Mouse (Mus musculus) MEL (cell line): ENCODE measurements around the gene Bmp2. TPM values are rescaled to one million over a fixed set of nuclear protein-coding genes. Genes with fewer than 3 reads are reported as not detected.

ENCODE experiments used
- DNase-seq: peaks from one replicate; pipeline ENCODE4 v3.0.0; 2011; ENCODE audit warnings: low read depth, low spot score
- H3K27ac ChIP-seq: 2 replicates; pipeline ENCODE4 v1.5.1; 2012; ENCODE audit warnings: low read depth, mild to moderate bottlenecking, control low read depth, low read length, moderate library complexity; ENCODE audit not compliant: control insufficient read depth
- H3K27me3 ChIP-seq, 2 experiments: fragments of 150-350 bp in 1 of 2; sonication (generic) in 1 of 2; 2 replicates each; pipeline ENCODE4 v1.6.1; 2012; ENCODE audit warnings: low read length in 2 of 2, mild to moderate bottlenecking in 2 of 2, improper control_type of control experiment in 1 of 2, moderate library complexity in 1 of 2; ENCODE audit not compliant: insufficient read depth in 2 of 2, control insufficient read depth in 1 of 2
- H3K36me3 ChIP-seq, 2 experiments: 2 replicates each; pipeline ENCODE4 v1.6.1; 2012 to 2014; ENCODE audit warnings: low read length in 2 of 2, improper control_type of control experiment in 1 of 2, inconsistent platforms in 1 of 2, mild to moderate bottlenecking in 1 of 2; ENCODE audit not compliant: insufficient read depth in 2 of 2, control insufficient read depth in 1 of 2
- H3K4me1 ChIP-seq, 2 experiments: fragments of 150-350 bp in 1 of 2; sonication (generic) in 1 of 2; 2 replicates each; pipeline ENCODE4 v1.6.1; 2012; ENCODE audit warnings: low read length in 2 of 2, improper control_type of control experiment in 1 of 2, mild to moderate bottlenecking in 1 of 2; ENCODE audit not compliant: insufficient read depth in 2 of 2, control insufficient read depth in 1 of 2
- H3K4me3 ChIP-seq, 2 experiments: fragments of 150-350 bp in 1 of 2; sonication (generic) in 1 of 2; 2 replicates each; pipeline ENCODE4 v1.5.1; 2012; ENCODE audit warnings: low read depth in 2 of 2, low read length in 2 of 2, mild to moderate bottlenecking in 2 of 2, moderate library complexity in 2 of 2, control low read depth in 1 of 2, improper control_type of control experiment in 1 of 2; ENCODE audit not compliant: control insufficient read depth in 1 of 2, insufficient read depth in 1 of 2
- H3K79me2 ChIP-seq: 2 replicates; pipeline ENCODE4 v1.6.1; 2012; ENCODE audit warnings: mild to moderate bottlenecking, low read length, moderate library complexity; ENCODE audit not compliant: control insufficient read depth, poor library complexity, insufficient read depth
- H3K9ac ChIP-seq: 2 replicates; pipeline ENCODE4 v1.6.1; 2012; ENCODE audit warnings: low read depth, mild to moderate bottlenecking, control low read depth, low read length, moderate library complexity; ENCODE audit not compliant: control insufficient read depth, poor library complexity, severe bottlenecking
- H3K9me3 ChIP-seq: fragments of 150-350 bp; sonication (generic); replicated peaks from 2 replicates; pipeline ENCODE4 v1.6.1; 2012; ENCODE audit warnings: mild to moderate bottlenecking, low read length, improper control_type of control experiment, moderate library complexity; ENCODE audit not compliant: insufficient read depth
- CHD2 ChIP-seq: IDR thresholded peaks from 2 replicates; pipeline ENCODE4 v1.6.1; 2011; ENCODE audit warnings: low read length, improper control_type of control experiment
- CTCF ChIP-seq, 3 experiments: IDR thresholded peaks in 2 of 3; conservative IDR thresholded peaks in 1 of 3; 2 replicates each; pipeline ENCODE4 v1.5.1; 2011 to 2012; ENCODE audit warnings: low read length in 3 of 3, low read depth in 2 of 3, mild to moderate bottlenecking in 2 of 3, improper control_type of control experiment in 1 of 3, inconsistent platforms in 1 of 3, mixed read lengths in 1 of 3, moderate library complexity in 1 of 3; ENCODE audit not compliant: control insufficient read depth in 1 of 3, insufficient read depth in 1 of 3, poor library complexity in 1 of 3, severe bottlenecking in 1 of 3
- ELF1 ChIP-seq: IDR thresholded peaks from 2 replicates; pipeline ENCODE4 v1.6.1; 2014; ENCODE audit warnings: low read depth, mild to moderate bottlenecking, inconsistent platforms, low read length, improper control_type of control experiment, moderate library complexity
- EP300 ChIP-seq, 2 experiments: IDR thresholded peaks; 2 replicates each; pipeline ENCODE4 v1.6.1; 2011; ENCODE audit warnings: improper control_type of control experiment in 2 of 2, low read length in 2 of 2, low read depth in 1 of 2, mild to moderate bottlenecking in 1 of 2
- ETS1 ChIP-seq: IDR thresholded peaks from 2 replicates; pipeline ENCODE4 v1.6.1; 2012; ENCODE audit warnings: low read depth, mild to moderate bottlenecking, inconsistent platforms, low read length, improper control_type of control experiment, moderate library complexity
- GABPA ChIP-seq: IDR thresholded peaks from 2 replicates; pipeline ENCODE4 v1.6.1; 2012; ENCODE audit warnings: low read depth, mild to moderate bottlenecking, inconsistent platforms, low read length, improper control_type of control experiment, moderate library complexity
- GATA1 ChIP-seq: IDR thresholded peaks from 2 replicates; pipeline ENCODE4 v1.6.1; 2011; ENCODE audit warnings: low read depth, low read length, improper control_type of control experiment
- HCFC1 ChIP-seq: IDR thresholded peaks from 2 replicates; pipeline ENCODE4 v1.6.1; 2012; ENCODE audit warnings: low read depth, mild to moderate bottlenecking, inconsistent platforms, low read length, improper control_type of control experiment, moderate library complexity
- MAFK ChIP-seq: IDR thresholded peaks from 2 replicates; pipeline ENCODE4 v1.6.1; 2011; ENCODE audit warnings: low read depth, mild to moderate bottlenecking, low read length, improper control_type of control experiment, borderline replicate concordance
- MAX ChIP-seq: IDR thresholded peaks from 2 replicates; pipeline ENCODE4 v1.6.1; 2011; ENCODE audit warnings: low read length, improper control_type of control experiment
- MAZ ChIP-seq: IDR thresholded peaks from 2 replicates; pipeline ENCODE4 v1.6.1; 2012; ENCODE audit warnings: low read depth, mild to moderate bottlenecking, inconsistent platforms, low read length, improper control_type of control experiment
- MXI1 ChIP-seq: IDR thresholded peaks from 2 replicates; pipeline ENCODE4 v1.6.1; 2011; ENCODE audit warnings: mild to moderate bottlenecking, low read depth, low read length, improper control_type of control experiment
- MYC ChIP-seq: IDR thresholded peaks from 2 replicates; pipeline ENCODE4 v1.6.1; 2011; ENCODE audit warnings: low read depth, mild to moderate bottlenecking, low read length, improper control_type of control experiment, moderate library complexity
- NELFE ChIP-seq: IDR thresholded peaks from 2 replicates; pipeline ENCODE4 v1.6.1; 2011; ENCODE audit warnings: low read depth, low read length, improper control_type of control experiment
- NRF1 ChIP-seq: IDR thresholded peaks from 2 replicates; pipeline ENCODE4 v1.6.1; 2014; ENCODE audit warnings: low read depth, mild to moderate bottlenecking, inconsistent platforms, low read length, improper control_type of control experiment, moderate library complexity; ENCODE audit not compliant: poor library complexity, insufficient read depth, severe bottlenecking
- POLR2AphosphoS2 ChIP-seq: IDR thresholded peaks from 2 replicates; pipeline ENCODE4 v1.6.1; 2011; ENCODE audit warnings: low read length, improper control_type of control experiment
- POLR2AphosphoS5 ChIP-seq: IDR thresholded peaks from 2 replicates; pipeline ENCODE4 v1.6.1; 2012; ENCODE audit warnings: low read depth, borderline replicate concordance, mild to moderate bottlenecking, inconsistent platforms, low read length, moderate library complexity, mixed read lengths
- SMC3 ChIP-seq: IDR thresholded peaks from 2 replicates; pipeline ENCODE4 v1.6.1; 2011; ENCODE audit warnings: low read depth, low read length, improper control_type of control experiment
- TAL1 ChIP-seq: IDR thresholded peaks from 2 replicates; pipeline ENCODE4 v1.6.1; 2012; ENCODE audit warnings: mild to moderate bottlenecking, inconsistent platforms, low read length, moderate library complexity, mixed read lengths
- TBP ChIP-seq: IDR thresholded peaks from 2 replicates; pipeline ENCODE4 v1.8.0; 2011; ENCODE audit warnings: low read depth, low read length, improper control_type of control experiment
- UBTF ChIP-seq: IDR thresholded peaks from 2 replicates; pipeline ENCODE4 v1.6.1; 2012; ENCODE audit warnings: low read depth, mild to moderate bottlenecking, inconsistent platforms, low read length, improper control_type of control experiment, moderate library complexity, borderline replicate concordance; ENCODE audit not compliant: insufficient read depth
- USF1 ChIP-seq: IDR thresholded peaks from 2 replicates; pipeline ENCODE4 v1.6.1; 2014; ENCODE audit warnings: low read depth, mild to moderate bottlenecking, inconsistent platforms, low read length, improper control_type of control experiment, moderate library complexity
- USF2 ChIP-seq, 2 experiments: IDR thresholded peaks; 2 replicates each; pipeline ENCODE4 v1.6.1; 2011 to 2012; ENCODE audit warnings: improper control_type of control experiment in 2 of 2, low read length in 2 of 2, borderline replicate concordance in 1 of 2, inconsistent platforms in 1 of 2, low read depth in 1 of 2, mild to moderate bottlenecking in 1 of 2; ENCODE audit not compliant: insufficient read depth in 1 of 2
- ZC3H11A ChIP-seq: IDR thresholded peaks from 2 replicates; pipeline ENCODE4 v1.6.1; 2012; ENCODE audit warnings: low read depth, mild to moderate bottlenecking, inconsistent platforms, low read length, improper control_type of control experiment
- ZKSCAN1 ChIP-seq: IDR thresholded peaks from 2 replicates; pipeline ENCODE4 v1.6.1; 2012; ENCODE audit warnings: low read depth, mild to moderate bottlenecking, inconsistent platforms, low read length, improper control_type of control experiment, moderate library complexity
- ZNF384 ChIP-seq: IDR thresholded peaks from 2 replicates; pipeline ENCODE4 v1.6.1; 2012; ENCODE audit warnings: low read depth, mild to moderate bottlenecking, inconsistent platforms, low read length, improper control_type of control experiment
- polyA plus RNA-seq, 2 experiments: library from polyadenylated mRNA; stranded (reverse) in 1 of 2; unstranded in 1 of 2; fragments of >175 nt in 1 of 2; fragments of >200 nt in 1 of 2; gene quantifications; 2 replicates each; pipeline versions ENCODE4 v1.2.1 to v1.2.4; 2012; ENCODE audit warnings: low replicate concordance in 2 of 2, low read depth in 1 of 2; ENCODE audit not compliant: insufficient read length in 2 of 2, insufficient read depth in 1 of 2, missing spikeins in 1 of 2
- total RNA-seq: library from RNA; depleted of rRNA; stranded (reverse); fragments of 300-350 nt; gene quantifications from 2 replicates; pipeline ENCODE4 v1.2.3, GENCODE M21; 2012

The Bmp2 gene
- total and polyA plus RNA-seq, 3 experiments, result not detected

GRCm38 (mm10) chr2:133517867-133518266 is 34.1 kb upstream of the Bmp2 start:
- TF ChIP-seq SMC3 (no peak), ZNF384 (no peak), EP300 (IDR thresholded peaks at IDR 0.05; ENCODE audit: low read depth in 1 of 2, low read length in 2 of 2) (no peak), CHD2 (no peak), MXI1 (no peak), USF1 (no peak), ZKSCAN1 (no peak), POLR2AphosphoS5 (no peak), MAX (no peak)
- Histone ChIP-seq H3K79me2 (no peaks in the 10 kb centered on the region), H3K4me1 (no peaks in the 10 kb centered on the region), H3K27ac (no peak overlapping the region), H3K27me3 (no peaks in the 10 kb centered on the region), H3K4me3 (no peak overlapping the region), H3K9me3 (no peaks in the 10 kb centered on the region), H3K9ac (no peak overlapping the region), H3K36me3 (no peaks in the 10 kb centered on the region)
- DNase-seq, result no peak

- H3K4me3 ChIP-seq, result no peak overlapping the region
- no peaks in the 10 kb centered on the region for H3K27me3 ChIP-seq
- H3K4me1 ChIP-seq, result no peaks in the 10 kb centered on the region
- no peak overlapping the region for H3K9ac ChIP-seq
- no peaks in the 10 kb centered on the region for H3K9me3 ChIP-seq
- H3K79me2 ChIP-seq, result no peaks in the 10 kb centered on the region
- no peak overlapping the region for H3K27ac ChIP-seq
- no peak for TF ChIP-seq ETS1
- no peak for TF ChIP-seq GATA1
- TF ChIP-seq, all 39 proteins: peak for 0
- DNase-seq, result no peak
- no peaks in the 10 kb centered on the region for H3K36me3 ChIP-seq
Observed at GRCm38 (mm10) chr2:133521193-133521592, 30.8 kb upstream of the Bmp2 start.

DNA sequence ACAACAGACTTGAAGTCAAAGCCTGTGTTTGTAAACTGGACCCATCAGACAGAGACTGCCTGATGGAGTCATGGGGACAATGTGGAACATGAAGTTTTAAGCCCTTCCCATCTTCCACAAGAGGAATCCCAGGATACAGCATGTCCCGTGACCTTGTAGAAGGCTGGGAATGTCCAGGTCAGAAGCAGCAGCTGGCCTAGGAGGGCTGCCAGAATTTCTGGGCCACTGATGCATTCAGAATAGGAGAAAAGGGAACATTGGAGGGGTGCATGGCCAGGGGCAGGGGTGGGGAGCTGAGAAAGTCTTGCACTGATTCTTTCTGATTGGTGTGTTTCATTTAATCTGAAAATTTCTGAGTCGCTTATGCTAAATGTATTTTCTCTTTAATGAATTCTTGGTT is 29.8 kb upstream of the Bmp2 start:
- Histone ChIP-seq H3K79me2 (no peaks in the 10 kb centered on the region), H3K9me3 (no peaks in the 10 kb centered on the region), H3K4me3 (no peak overlapping the region), H3K27me3 (no peaks in the 10 kb centered on the region), H3K36me3 (no peaks in the 10 kb centered on the region), H3K27ac (no peak overlapping the region), H3K4me1 (no peaks in the 10 kb centered on the region), H3K9ac (no peak overlapping the region)
- DNase-seq, result no peak
- TF ChIP-seq MAFK (no peak), MYC (no peak), MAZ (no peak), TBP (no peak), ZKSCAN1 (no peak), ELF1 (no peak), HCFC1 (no peak), NELFE (no peak), USF2 (IDR thresholded peaks at IDR 0.05; ENCODE audit: borderline replicate concordance in 1 of 2, insufficient read depth in 1 of 2, low read depth in 1 of 2, low read length in 2 of 2) (no peak), ETS1 (no peak), TAL1 (no peak), EP300 (IDR thresholded peaks at IDR 0.05; ENCODE audit: low read depth in 1 of 2, low read length in 2 of 2) (no peak), ZC3H11A (no peak), UBTF (no peak), POLR2AphosphoS2 (no peak), GABPA (no peak), NRF1 (no peak), CTCF (IDR thresholded peaks at IDR 0.05 in 2 of 3, conservative IDR thresholded peaks at IDR 0.05 in 1 of 3; ENCODE audit: control insufficient read depth in 1 of 3, insufficient read depth in 1 of 3, low read depth in 2 of 3, low read length in 3 of 3, poor library complexity in 1 of 3, severe bottlenecking in 1 of 3) (no peak)
